In the genomic region with DNA sequence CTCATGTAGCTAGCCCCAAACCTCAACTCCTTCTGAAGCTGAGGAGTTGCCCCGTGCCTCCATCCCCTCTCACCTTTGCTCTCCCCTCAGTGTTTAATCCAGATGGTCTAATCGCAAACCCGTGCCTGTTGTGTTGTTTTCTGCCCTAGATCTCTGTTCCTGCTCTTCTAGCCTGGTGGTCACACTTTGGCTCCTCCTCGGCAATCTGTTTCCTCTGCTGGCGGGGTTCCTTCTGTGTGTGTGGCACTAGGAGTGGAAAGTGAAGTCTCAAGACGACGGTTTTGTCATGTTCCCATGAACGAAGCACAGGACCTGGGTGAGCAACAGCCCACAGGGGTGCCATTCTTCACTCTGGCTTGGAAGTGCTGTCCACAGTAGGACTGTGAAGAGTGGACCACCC, we compare ENCODE assay signal across 14 mouse cellular contexts.
DNase-seq lines count a peak whose midpoint lies in the region; ATAC-seq and TF ChIP-seq lines count a peak whose summit lies in the region.
"Had no signal": no experiment of that assay in that cellular context is flagged by ENCODE, and none has a peak within 500 bp of the region (broad histone marks: within the 10 kb centered on the region; RNA-seq: fewer than 3 reads in every experiment).

No protein-coding gene starts in this region.

- H3K4me1 ChIP-seq in heart, embryonic 10.5 days, result peaks cover 24% of the 10 kb centered on the region
- 0 out of 2 replicates have a peak, but pooled peaks cover 3% of the 10 kb centered on the region for H3K4me1 ChIP-seq in liver, embryonic 12.5 days
- H3K4me1 ChIP-seq in liver, embryonic 11.5 days (replicated peaks; ENCODE audit: control insufficient read depth, insufficient read depth, low read length), result 0 out of 2 replicates have a peak, but pooled peaks cover 2% of the 10 kb centered on the region
- H3K4me1 ChIP-seq in liver, postnatal 0 days (ENCODE audit: insufficient read depth), result no peaks in the 10 kb centered on the region; the same call in 1 of the 2 replicates

- H3K4me3 ChIP-seq in heart, embryonic 10.5 days, result no peak overlapping the region
- no peak overlapping the region for H3K4me3 ChIP-seq in liver, embryonic 12.5 days
- no peak overlapping the region for H3K4me3 ChIP-seq in liver, embryonic 11.5 days (ENCODE audit: low read depth, low read length)
- peak overlapping the region; percentile 38 for H3K4me3 ChIP-seq in liver, postnatal 0 days (ENCODE audit: low read depth, low read length)
- H3K4me3 ChIP-seq: hindbrain, embryonic 15.5 days; left cerebral cortex, adult 2 months; neural tube, embryonic 13.5 days had no signal

- no peak for ATAC-seq in liver, embryonic 12.5 days
- ATAC-seq in liver, embryonic 11.5 days (replicated peaks; ENCODE audit: low FRiP score), result no peak
- peak; percentile 69 for ATAC-seq in common myeloid progenitor, adult 5-6 weeks (replicated peaks; ENCODE audit: low read depth, poor library complexity, severe bottlenecking)
- no peak for ATAC-seq in liver, postnatal 0 days
- ATAC-seq: midbrain, embryonic 16.5 days had no signal

- no peaks in the 10 kb centered on the region for H3K9me3 ChIP-seq in heart, embryonic 10.5 days
- no peaks in the 10 kb centered on the region for H3K9me3 ChIP-seq in liver, embryonic 12.5 days (replicated peaks)
- H3K9me3 ChIP-seq in liver, embryonic 11.5 days (ENCODE audit: control insufficient read depth, low read length), result no peaks in the 10 kb centered on the region
- no peaks in the 10 kb centered on the region for H3K9me3 ChIP-seq in liver, postnatal 0 days (ENCODE audit: low read length)
- H3K9me3 ChIP-seq: hindbrain, embryonic 15.5 days; neural tube, embryonic 13.5 days had no signal

- TF ChIP-seq EP300 in liver, postnatal 0 days (IDR thresholded peaks at IDR 0.05; ENCODE audit: low read depth), result no peak

- no peak for TF ChIP-seq CTCF in liver, postnatal 0 days (IDR thresholded peaks at IDR 0.05; ENCODE audit: low read depth)

- intact Hi-C loops in heart, postnatal 14 days (cut with DNase I), result no loop called here

- DNase-seq in heart, embryonic 10.5 days (ENCODE audit: low spot score), result peak; percentile 67
- DNase-seq in heart, postnatal 14 days, result no peak
- DNase-seq in liver, embryonic 11.5 days (ENCODE audit: low spot score), result no peak
- DNase-seq in liver, postnatal 0 days, result no peak
- no peak for DNase-seq in layer of hippocampus, adult 9-11 months
- no peak for DNase-seq in thymus, postnatal 14 days

- H3K36me3 ChIP-seq in heart, embryonic 10.5 days, result peaks cover 12% of the 10 kb centered on the region; the same call in 1 of the 2 replicates
- 0 out of 2 replicates have a peak, but pooled peaks cover 4% of the 10 kb centered on the region for H3K36me3 ChIP-seq in liver, embryonic 12.5 days
- H3K36me3 ChIP-seq in liver, embryonic 11.5 days (ENCODE audit: control insufficient read depth, insufficient read depth, low read length), result no peaks in the 10 kb centered on the region
- H3K36me3 ChIP-seq in liver, postnatal 0 days (replicated peaks; ENCODE audit: insufficient read depth, low read length), result no peaks in the 10 kb centered on the region

- H3K9ac ChIP-seq in liver, embryonic 12.5 days, result no peak overlapping the region
- H3K9ac ChIP-seq in liver, embryonic 11.5 days (ENCODE audit: low read depth, low read length), result no peak overlapping the region
- H3K9ac ChIP-seq in liver, postnatal 0 days (replicated peaks), result 0 out of 2 replicates have a peak overlapping the region, but pooled peaks have one; percentile 16
- H3K9ac ChIP-seq: hindbrain, embryonic 15.5 days; neural tube, embryonic 13.5 days had no signal

- H3K4me2 ChIP-seq in liver, embryonic 12.5 days, result no peak overlapping the region
- H3K4me2 ChIP-seq in liver, embryonic 11.5 days, result no peak overlapping the region
- H3K4me2 ChIP-seq in liver, postnatal 0 days (ENCODE audit: low read depth, low read length), result peak overlapping the region; percentile 68
- H3K4me2 ChIP-seq: hindbrain, embryonic 15.5 days; neural tube, embryonic 13.5 days had no signal

- WGBS in heart, embryonic 10.5 days, result 81% methylated on average over 8 of the region's 8 CpGs
- WGBS in liver, embryonic 12.5 days (ENCODE audit: insufficient replicate concordance), result 69% methylated on average over 8 of the region's 8 CpGs
- 79% methylated on average over 8 of the region's 8 CpGs for WGBS in liver, embryonic 11.5 days
- WGBS in liver, postnatal 0 days (ENCODE audit: insufficient replicate concordance), result 52% methylated on average over 8 of the region's 8 CpGs

- H3K27me3 ChIP-seq in heart, embryonic 10.5 days (ENCODE audit: insufficient read depth, poor library complexity, severe bottlenecking), result no peaks in the 10 kb centered on the region
- H3K27me3 ChIP-seq in liver, embryonic 12.5 days (replicated peaks), result no peaks in the 10 kb centered on the region
- H3K27me3 ChIP-seq in liver, embryonic 11.5 days (replicated peaks; ENCODE audit: control insufficient read depth, insufficient read depth, low read length), result no peaks in the 10 kb centered on the region
- H3K27me3 ChIP-seq in liver, postnatal 0 days (ENCODE audit: insufficient read depth, low read length), result no peaks in the 10 kb centered on the region
- H3K27me3 ChIP-seq: hindbrain, embryonic 15.5 days; neural tube, embryonic 13.5 days had no signal

- H3K27ac ChIP-seq in heart, embryonic 10.5 days, result no peak overlapping the region; the same call in 1 of the 2 replicates
- H3K27ac ChIP-seq in liver, embryonic 12.5 days, result 0 out of 2 replicates have a peak overlapping the region, but pooled peaks have one; percentile 13
- H3K27ac ChIP-seq in liver, embryonic 11.5 days (ENCODE audit: low read depth, low read length), result no peak overlapping the region
- H3K27ac ChIP-seq in liver, postnatal 0 days (ENCODE audit: low read depth), result peak overlapping the region; percentile 80
- H3K27ac ChIP-seq: hindbrain, embryonic 15.5 days; left cerebral cortex, adult 2 months; macrophage; neural tube, embryonic 13.5 days; stomach, postnatal 0 days had no signal

Comparison
In these comparisons a context has a peak if more than half of its experiments do, and no peak if none do; other contexts are left out.
1. H3K27ac ChIP-seq: peak in liver, embryonic 12.5 days (single experiment) and liver, postnatal 0 days (single experiment); none in heart, embryonic 10.5 days (single experiment) and liver, embryonic 11.5 days (single experiment).